Mouse (Mus musculus) inflammation-experienced regulatory T-cells (primary cell): ENCODE data around the gene Fnip1. TPM values are rescaled to one million over a fixed set of nuclear protein-coding genes. Genes with fewer than 3 reads are reported as not detected.

Experiments
- polyA plus RNA-seq, 2 experiments: library from polyadenylated mRNA; unstranded; fragments of 100-300 nt; shearing (Covaris generic); gene quantifications; one replicate each; pipeline ENCODE4 v1.2.1; 2017

Fnip1 gene
- polyA plus RNA-seq: 1 to 10 TPM; 5.2 to 6.6 TPM

GRCm38 (mm10) chr11:54437823-54438337 lies at the start of gene Fnip1:
Gene Fnip1, plus strand, starts transcription at chr11:54438199.

GRCm38 (mm10) chr11:54522529-54523430 lies 84.8 kb downstream of the Fnip1 start, which contains the start of gene Rapgef6:
Gene Rapgef6, plus strand, starts transcription at chr11:54522847.

Other genes starting within 250 kb of the Fnip1 start
- 1 to 10 TPM in 1 of 2 experiments, under 1 TPM in 1; 0.27 to 4.3 TPM for gene Csf2, start 188.5 kb upstream of the Fnip1 start, polyA plus RNA-seq
- gene Il3, start 170.9 kb upstream of the Fnip1 start, polyA plus RNA-seq: not detected
- gene Acsl6, start 134.4 kb upstream of the Fnip1 start, polyA plus RNA-seq: under 1 TPM; 0.05 to 0.59 TPM
- gene Meikin, start 67.5 kb upstream of the Fnip1 start, polyA plus RNA-seq: under 1 TPM; 0.14 to 0.26 TPM
- gene Rapgef6, start 84.6 kb downstream of the Fnip1 start, polyA plus RNA-seq: 100 to 1,000 TPM; 200 to 230 TPM